Mouse (Mus musculus): Measurements from ENCODE around the gene Dab2ip. TPM values are rescaled to one million over a fixed set of nuclear protein-coding genes. Genes with fewer than 3 reads are reported as not detected.

Dab2ip gene
- polyA plus RNA-seq, 1 experiment from 2014 or later: 61.2 TPM

DNA sequence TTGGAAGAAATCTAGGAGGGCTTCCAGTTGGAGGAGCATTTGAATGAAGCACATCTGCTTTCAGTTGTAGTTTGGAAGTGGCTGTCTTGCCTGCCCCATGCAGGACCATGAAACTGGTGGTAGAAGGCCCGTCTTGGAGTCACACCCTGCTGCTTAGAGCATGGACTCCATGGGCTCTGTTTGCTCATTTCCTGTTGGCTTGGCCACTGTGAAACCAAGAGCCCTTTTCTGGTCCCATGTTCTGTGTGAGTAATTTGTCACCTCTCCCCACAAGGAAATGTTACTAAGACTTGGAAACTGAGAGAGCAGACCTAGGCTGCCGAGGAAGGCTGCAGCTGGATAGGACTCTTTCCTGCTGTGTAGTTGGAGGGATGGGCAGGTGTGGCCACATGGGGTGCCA, 131.8 kb downstream of the Dab2ip start:
- Histone ChIP-seq H3K9me3 (ENCODE audit: control insufficient read depth, low read length) (no peaks in the 10 kb centered on the region), H3K9ac (ENCODE audit: low read length) (no peak overlapping the region), H3K36me3 (ENCODE audit: control insufficient read depth, insufficient read depth, low read length) (no peaks in the 10 kb centered on the region), H3K27me3 (ENCODE audit: control insufficient read depth, insufficient read depth, low read length) (no peaks in the 10 kb centered on the region), H3K4me3 (ENCODE audit: low read depth, low read length) (no peak overlapping the region), H3K27ac (ENCODE audit: low read depth, low read length) (no peak overlapping the region), H3K4me1 (ENCODE audit: control insufficient read depth, insufficient read depth, low read length) (peaks cover 13% of the 10 kb centered on the region), H3K4me2 (ENCODE audit: low read depth) (no peak overlapping the region)
- DNase-seq (ENCODE audit: low spot score) (no peak), ATAC-seq (ENCODE audit: insufficient read depth, low FRiP score, low TSS enrichment) (no peak)
- 75% methylated on average over 2 of the region's 2 CpGs for WGBS

DNA sequence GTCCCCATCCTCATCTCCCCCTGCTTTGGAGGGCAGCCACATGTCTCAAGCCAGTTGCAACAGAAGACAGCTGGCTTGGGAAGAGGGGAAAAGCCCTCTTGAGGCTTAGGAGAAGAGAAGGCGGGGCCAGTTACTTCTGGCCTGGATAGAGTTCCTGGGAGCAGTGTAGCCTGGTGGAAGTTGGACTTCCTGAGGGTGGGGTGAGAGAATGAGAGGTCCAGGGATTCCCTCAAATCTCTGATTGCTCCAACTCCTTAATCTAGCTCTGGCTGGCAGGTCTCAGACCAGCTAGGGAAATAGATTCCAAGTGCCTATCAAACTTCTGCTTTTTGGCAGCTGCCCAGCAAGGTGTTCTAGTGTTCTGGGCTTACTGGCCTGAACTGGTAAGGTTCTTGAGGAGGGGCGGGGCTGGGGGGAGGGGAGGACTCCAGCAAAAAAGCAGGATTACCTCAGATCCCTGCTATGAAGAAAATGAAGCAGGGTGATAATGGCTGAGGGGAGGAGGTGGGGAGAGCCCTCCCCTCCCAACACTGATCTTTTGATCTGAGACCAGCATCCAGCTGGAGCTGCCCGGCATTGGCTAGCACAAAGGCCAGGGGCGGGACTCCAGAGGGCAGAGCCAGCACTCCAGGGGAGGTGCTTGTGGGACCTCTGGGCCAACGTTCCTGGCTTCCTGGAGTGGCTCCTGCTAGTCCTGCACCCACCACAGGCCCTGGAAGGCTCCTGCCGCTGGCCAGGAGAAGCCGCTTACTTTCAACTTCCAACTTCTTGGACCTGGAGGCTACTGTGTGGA, 133.4 kb downstream of the Dab2ip start:
- Histone ChIP-seq H3K9me3 (ENCODE audit: control insufficient read depth, low read length) (no peaks in the 10 kb centered on the region), H3K4me2 (ENCODE audit: low read depth) (no peak overlapping the region), H3K27me3 (ENCODE audit: control insufficient read depth, insufficient read depth, low read length) (no peaks in the 10 kb centered on the region), H3K9ac (ENCODE audit: low read length) (no peak overlapping the region), H3K36me3 (ENCODE audit: control insufficient read depth, insufficient read depth, low read length) (no peaks in the 10 kb centered on the region), H3K27ac (ENCODE audit: low read depth, low read length) (no peak overlapping the region), H3K4me3 (ENCODE audit: low read depth, low read length) (no peak overlapping the region), H3K4me1 (ENCODE audit: control insufficient read depth, insufficient read depth, low read length) (peaks cover 16% of the 10 kb centered on the region)
- WGBS: 19% methylated on average over 7 of the region's 7 CpGs
- peak; percentile 47 for DNase-seq (ENCODE audit: low spot score)
- ATAC-seq (ENCODE audit: insufficient read depth, low FRiP score, low TSS enrichment): peak; percentile 65; the same call in 1 of the 2 replicates

DNA sequence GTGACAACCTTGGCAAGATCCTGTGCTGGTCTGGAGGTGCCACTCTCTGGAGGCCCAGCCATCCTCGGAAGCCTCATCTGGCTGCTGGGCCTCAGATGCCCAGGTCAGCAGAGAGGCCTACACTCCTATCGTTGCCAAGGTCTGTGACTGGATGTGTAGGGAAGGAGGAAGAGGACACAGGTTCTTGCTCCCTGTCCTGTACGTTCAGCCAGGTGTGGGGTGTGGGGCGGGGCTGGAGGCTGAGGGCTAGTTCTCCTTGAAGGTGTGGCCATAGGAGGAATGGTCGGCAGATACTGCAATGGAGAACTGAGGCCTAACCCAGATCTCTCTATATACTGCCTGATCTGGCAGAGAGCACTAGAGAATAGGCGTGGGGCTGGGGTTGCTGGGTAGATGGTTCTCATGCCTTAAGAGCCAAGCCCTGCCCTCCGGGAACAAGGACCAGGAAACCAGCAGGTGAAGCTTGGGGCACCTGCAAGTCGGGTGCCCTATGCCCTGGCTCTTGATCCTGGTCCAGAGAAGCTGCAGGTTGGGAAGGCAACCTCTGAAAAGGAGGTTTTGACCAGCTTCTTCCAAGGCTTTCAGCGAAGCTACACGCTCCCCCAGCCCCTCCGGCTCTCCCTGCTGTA, 134.3 kb downstream of the Dab2ip start:
- DNase-seq (ENCODE audit: low spot score) (no peak), ATAC-seq (ENCODE audit: insufficient read depth, low FRiP score, low TSS enrichment) (no peak)
- Histone ChIP-seq H3K9me3 (ENCODE audit: control insufficient read depth, low read length) (no peaks in the 10 kb centered on the region), H3K36me3 (ENCODE audit: control insufficient read depth, insufficient read depth, low read length) (no peaks in the 10 kb centered on the region), H3K27ac (ENCODE audit: low read depth, low read length) (no peak overlapping the region), H3K4me1 (ENCODE audit: control insufficient read depth, insufficient read depth, low read length) (peaks cover 16% of the 10 kb centered on the region), H3K4me2 (ENCODE audit: low read depth) (no peak overlapping the region), H3K9ac (ENCODE audit: low read length) (no peak overlapping the region), H3K4me3 (ENCODE audit: low read depth, low read length) (no peak overlapping the region), H3K27me3 (ENCODE audit: control insufficient read depth, insufficient read depth, low read length) (no peaks in the 10 kb centered on the region)
- 90% methylated on average over 11 of the region's 11 CpGs for WGBS

DNA sequence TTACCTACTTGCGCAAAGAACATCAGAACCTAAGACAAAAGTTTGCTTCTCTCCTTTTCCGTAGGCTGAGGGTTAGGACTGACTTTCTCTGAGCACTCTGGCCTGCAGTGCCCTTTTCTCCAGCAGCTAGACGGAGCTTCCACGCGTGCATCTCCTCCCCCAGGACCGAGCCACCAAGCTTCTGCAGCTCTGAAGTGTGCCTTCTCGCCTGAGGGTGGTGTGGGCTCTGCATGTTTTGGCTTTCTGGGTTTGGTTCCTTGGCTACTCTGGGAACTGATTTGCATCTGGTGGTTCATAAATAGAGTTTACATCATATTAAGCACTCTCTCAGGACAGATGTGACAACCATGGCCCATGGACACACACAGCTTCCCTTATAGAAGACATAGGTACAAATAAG, 135.0 kb downstream of the Dab2ip start:
- Histone ChIP-seq H3K4me3 (ENCODE audit: low read depth, low read length) (no peak overlapping the region), H3K27me3 (ENCODE audit: control insufficient read depth, insufficient read depth, low read length) (no peaks in the 10 kb centered on the region), H3K36me3 (ENCODE audit: control insufficient read depth, insufficient read depth, low read length) (no peaks in the 10 kb centered on the region), H3K4me2 (ENCODE audit: low read depth) (no peak overlapping the region), H3K4me1 (ENCODE audit: control insufficient read depth, insufficient read depth, low read length) (peaks cover 16% of the 10 kb centered on the region), H3K9ac (ENCODE audit: low read length) (no peak overlapping the region), H3K9me3 (ENCODE audit: control insufficient read depth, low read length) (no peaks in the 10 kb centered on the region), H3K27ac (ENCODE audit: low read depth, low read length) (no peak overlapping the region)
- 87% methylated on average over 7 of the region's 7 CpGs for WGBS
- no peak for DNase-seq (ENCODE audit: low spot score)
- ATAC-seq (ENCODE audit: insufficient read depth, low FRiP score, low TSS enrichment): no peak

DNA sequence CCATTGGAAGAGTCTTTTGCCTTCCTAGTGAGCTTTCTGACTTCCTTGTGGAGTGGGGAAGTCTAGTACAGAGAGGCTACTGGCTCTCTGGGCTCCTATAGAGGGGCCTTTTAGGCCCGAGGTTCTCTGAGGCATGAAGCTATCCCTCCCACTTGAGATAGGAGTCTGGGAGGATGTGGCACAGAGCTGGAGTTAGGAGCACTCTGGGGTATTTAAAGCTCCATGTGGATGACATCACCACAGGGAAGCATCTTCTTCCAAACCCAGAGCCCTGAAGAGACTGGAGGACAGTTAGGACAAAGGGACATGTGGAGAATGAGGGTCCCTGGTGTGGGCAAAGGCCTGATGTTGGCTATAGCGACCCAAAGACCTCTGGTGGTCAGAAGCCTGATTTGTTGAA, 136.0 kb downstream of the Dab2ip start:
- no peak for ATAC-seq (ENCODE audit: insufficient read depth, low FRiP score, low TSS enrichment)
- Histone ChIP-seq H3K4me1 (ENCODE audit: control insufficient read depth, insufficient read depth, low read length) (peaks cover 16% of the 10 kb centered on the region), H3K27me3 (ENCODE audit: control insufficient read depth, insufficient read depth, low read length) (no peaks in the 10 kb centered on the region), H3K9ac (ENCODE audit: low read length) (no peak overlapping the region), H3K4me2 (ENCODE audit: low read depth) (no peak overlapping the region), H3K9me3 (ENCODE audit: control insufficient read depth, low read length) (no peaks in the 10 kb centered on the region), H3K27ac (ENCODE audit: low read depth, low read length) (no peak overlapping the region), H3K36me3 (ENCODE audit: control insufficient read depth, insufficient read depth, low read length) (no peaks in the 10 kb centered on the region), H3K4me3 (ENCODE audit: low read depth, low read length) (no peak overlapping the region)
- DNase-seq (ENCODE audit: low spot score): no peak
- 57% methylated on average over 2 of the region's 2 CpGs for WGBS

DNA sequence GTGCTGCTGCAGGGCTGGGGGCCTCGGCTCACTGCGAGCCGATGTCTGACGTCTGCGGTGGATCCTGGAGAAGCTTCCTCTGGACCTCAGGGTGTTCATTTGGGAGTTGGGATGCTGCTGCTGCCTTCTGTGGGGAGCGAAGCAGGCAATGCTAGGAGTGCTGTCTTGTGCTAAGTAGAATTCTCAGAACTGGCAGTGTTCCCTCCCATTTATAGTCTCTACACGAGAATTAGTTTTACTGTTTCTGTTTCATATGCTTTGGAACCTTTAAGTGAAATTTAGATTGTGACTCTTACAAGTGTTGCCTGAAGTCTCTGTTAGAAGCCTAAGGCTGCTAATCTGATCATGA, 138.1 kb downstream of the Dab2ip start:
- Histone ChIP-seq H3K4me3 (ENCODE audit: low read depth, low read length) (no peak overlapping the region), H3K36me3 (ENCODE audit: control insufficient read depth, insufficient read depth, low read length) (no peaks in the 10 kb centered on the region), H3K9me3 (ENCODE audit: control insufficient read depth, low read length) (no peaks in the 10 kb centered on the region), H3K4me1 (ENCODE audit: control insufficient read depth, insufficient read depth, low read length) (peaks cover 10% of the 10 kb centered on the region), H3K9ac (ENCODE audit: low read length) (no peak overlapping the region), H3K4me2 (ENCODE audit: low read depth) (no peak overlapping the region), H3K27ac (ENCODE audit: low read depth, low read length) (no peak overlapping the region), H3K27me3 (ENCODE audit: control insufficient read depth, insufficient read depth, low read length) (no peaks in the 10 kb centered on the region)
- ATAC-seq (ENCODE audit: insufficient read depth, low FRiP score, low TSS enrichment) (no peak), DNase-seq (ENCODE audit: low spot score) (no peak)
- WGBS: 81% methylated on average over 7 of the region's 7 CpGs

DNA sequence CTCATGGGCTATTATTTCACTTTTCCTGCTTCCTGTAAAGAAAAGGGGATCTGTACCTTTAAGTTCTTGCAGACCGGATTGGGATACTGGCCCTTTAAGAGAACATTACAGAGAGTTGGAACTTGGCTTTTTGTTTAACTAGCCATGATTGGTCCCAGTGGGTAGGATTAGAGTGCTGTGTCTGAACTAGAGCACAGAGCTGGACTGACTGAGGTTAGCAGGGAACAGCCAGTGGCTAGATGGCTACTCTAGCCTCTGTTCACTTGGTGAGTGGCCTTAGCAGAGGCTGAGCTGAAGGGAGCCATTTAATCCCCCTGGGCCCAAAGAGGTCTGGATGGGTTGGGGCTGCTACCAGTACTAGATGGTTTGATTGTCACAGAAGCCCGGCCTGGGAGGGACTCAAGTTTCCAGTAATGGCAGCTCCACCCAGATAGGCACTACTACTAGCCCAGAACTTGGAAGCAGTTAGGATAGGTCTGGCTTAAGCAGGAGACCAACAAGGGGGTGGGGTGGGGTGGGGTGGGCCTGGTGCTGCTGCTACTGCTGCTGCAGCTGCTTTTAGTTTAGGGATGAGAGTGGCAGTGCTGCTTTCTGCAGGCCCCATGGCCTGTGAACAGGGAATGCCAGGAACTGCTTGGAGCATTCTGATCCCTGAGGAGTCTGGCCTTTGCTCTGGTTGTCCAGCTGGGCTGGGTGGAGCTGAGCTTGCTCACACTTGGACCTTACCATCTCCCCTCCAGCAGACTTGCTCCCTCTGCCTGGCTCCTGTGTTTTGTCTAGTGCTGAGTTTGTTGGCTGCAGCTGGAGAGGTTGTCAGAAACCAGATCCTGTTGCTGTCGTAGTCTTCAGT, 138.7 kb downstream of the Dab2ip start:
- no peak for DNase-seq (ENCODE audit: low spot score)
- WGBS: 45% methylated on average over 3 of the region's 3 CpGs
- no peaks in the 10 kb centered on the region for H3K36me3 ChIP-seq (ENCODE audit: control insufficient read depth, insufficient read depth, low read length)
- H3K4me3 ChIP-seq (ENCODE audit: low read depth, low read length): no peak overlapping the region
- no peak for ATAC-seq (ENCODE audit: insufficient read depth, low FRiP score, low TSS enrichment)
- H3K27ac ChIP-seq (ENCODE audit: low read depth, low read length): no peak overlapping the region
- no peaks in the 10 kb centered on the region for H3K27me3 ChIP-seq (ENCODE audit: control insufficient read depth, insufficient read depth, low read length)
- peaks cover 5% of the 10 kb centered on the region; the same call in 1 of the 2 replicates for H3K4me1 ChIP-seq (ENCODE audit: control insufficient read depth, insufficient read depth, low read length)
- no peaks in the 10 kb centered on the region for H3K9me3 ChIP-seq (ENCODE audit: control insufficient read depth, low read length)
- H3K9ac ChIP-seq (ENCODE audit: low read length): no peak overlapping the region
- no peak overlapping the region for H3K4me2 ChIP-seq (ENCODE audit: low read depth)

DNA sequence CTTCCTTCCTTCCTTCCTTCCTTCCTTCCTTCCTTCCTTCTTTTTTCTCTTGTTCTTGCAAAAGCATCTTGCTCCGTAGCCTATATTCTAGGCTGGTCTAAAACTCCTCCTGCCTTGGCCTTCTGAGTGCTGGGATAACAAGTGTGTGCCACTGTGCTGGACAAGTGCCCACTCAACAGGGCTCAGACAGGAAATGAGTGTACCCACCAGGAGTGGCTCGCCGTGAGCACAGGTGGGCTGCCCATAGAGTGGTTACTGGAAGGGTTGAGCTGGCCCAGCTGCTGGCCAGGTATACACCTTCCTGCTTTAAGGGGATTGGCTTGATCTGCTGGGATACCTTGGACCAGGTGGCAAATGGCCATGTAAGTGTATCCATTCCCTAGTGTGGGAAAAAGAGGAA, 139.7 kb downstream of the Dab2ip start:
- Histone ChIP-seq H3K4me2 (ENCODE audit: low read depth) (no peak overlapping the region), H3K27ac (ENCODE audit: low read depth, low read length) (no peak overlapping the region), H3K4me3 (ENCODE audit: low read depth, low read length) (no peak overlapping the region), H3K9ac (ENCODE audit: low read length) (no peak overlapping the region), H3K4me1 (ENCODE audit: control insufficient read depth, insufficient read depth, low read length) (peaks cover 5% of the 10 kb centered on the region; the same call in 1 of the 2 replicates), H3K9me3 (ENCODE audit: control insufficient read depth, low read length) (no peaks in the 10 kb centered on the region), H3K27me3 (ENCODE audit: control insufficient read depth, insufficient read depth, low read length) (no peaks in the 10 kb centered on the region), H3K36me3 (ENCODE audit: control insufficient read depth, insufficient read depth, low read length) (no peaks in the 10 kb centered on the region)
- 96% methylated on average over 3 of the region's 3 CpGs for whole genome bisulfite sequencing
- ATAC-seq (ENCODE audit: insufficient read depth, low FRiP score, low TSS enrichment) (no peak), DNase-seq (ENCODE audit: low spot score) (no peak)
